Mouse (Mus musculus) limb, embryonic 14.5 days (tissue): ENCODE data around the gene Pxn. TPM values are rescaled to one million over a fixed set of nuclear protein-coding genes. Genes with fewer than 3 reads are reported as not detected.
A peak's percentile ranks its signal among the peaks of the same experiment; 100 is the strongest.
"Not testable (repeated sequence)": the region's sequence is repeated elsewhere in the genome, so short reads cannot be mapped to it uniquely, and the experiment has no call there.

Source experiments
- ATAC-seq: fragments of 200-750 bp; cut with Nextera tagmentation; 2 replicates; pipeline ENCODE4 v1.8.0; 2017; ENCODE audit warnings: low read depth, moderate number of reproducible peaks, moderate TSS enrichment; ENCODE audit not compliant: low FRiP score
- DNase-seq: peaks from one replicate; pipeline ENCODE4 v3.0.0-alpha.2; 2015; ENCODE audit warnings: low spot score
- H3K27ac ChIP-seq: fragments of 300-500 bp; sonication (generic); replicated peaks from 2 replicates; pipeline ENCODE4 v1.5.1; 2014; ENCODE audit warnings: low read depth, mild to moderate bottlenecking, low read length, moderate library complexity, mixed read lengths
- H3K27me3 ChIP-seq: fragments of 300-500 bp; sonication (generic); 2 replicates; pipeline ENCODE4 v1.6.1; 2014; ENCODE audit warnings: low read length, mixed read lengths; ENCODE audit not compliant: control insufficient read depth, insufficient read depth
- H3K36me3 ChIP-seq: fragments of 300-500 bp; sonication (generic); 2 replicates; pipeline ENCODE4 v1.6.1; 2014; ENCODE audit warnings: mild to moderate bottlenecking, low read length, moderate library complexity, mixed read lengths; ENCODE audit not compliant: control insufficient read depth, insufficient read depth
- H3K4me1 ChIP-seq: fragments of 300-500 bp; sonication (generic); 2 replicates; pipeline ENCODE4 v1.6.1; 2014; ENCODE audit warnings: antibody characterized with exemption, low read length, mixed read lengths; ENCODE audit not compliant: control insufficient read depth, insufficient read depth
- H3K4me2 ChIP-seq: fragments of 300-500 bp; sonication (generic); replicated peaks from 2 replicates; pipeline ENCODE4 v1.6.1; 2014; ENCODE audit warnings: low read depth, mild to moderate bottlenecking, low read length, moderate library complexity; ENCODE audit not compliant: severe bottlenecking
- H3K4me3 ChIP-seq: fragments of 300-500 bp; sonication (generic); replicated peaks from 2 replicates; pipeline ENCODE4 v1.5.1; 2014; ENCODE audit warnings: low read length
- H3K9ac ChIP-seq: fragments of 300-500 bp; sonication (generic); 2 replicates; pipeline ENCODE4 v1.6.1; 2014; ENCODE audit warnings: mild to moderate bottlenecking, low read depth, low read length, moderate library complexity; ENCODE audit not compliant: severe bottlenecking
- H3K9me3 ChIP-seq: fragments of 300-500 bp; sonication (generic); 2 replicates; pipeline ENCODE4 v1.6.1; 2016; ENCODE audit warnings: low read length; ENCODE audit not compliant: control insufficient read depth
- POLR2A ChIP-seq: fragments of 200-500 bp; IDR thresholded peaks from 2 replicates; pipeline ENCODE4 v1.8.0; 2012; ENCODE audit warnings: inconsistent platforms, mild to moderate bottlenecking, moderate library complexity, borderline replicate concordance; ENCODE audit not compliant: insufficient read depth, insufficient read length; ENCODE audit errors: extremely low read depth
- WGBS: fragments of 180-500 bp; shearing (Covaris S2); extraction: QIAGEN DNeasy Blood & Tissue Kit; methylation state at CpG from one replicate; pipeline ENCODE4 v1.1.7; 2014; 5-methylcytosine and 5-hydroxymethylcytosine counted together
- polyA plus RNA-seq, 2 experiments: library from polyadenylated mRNA; depleted of rRNA in 1 of 2; stranded (reverse) in 1 of 2; unstranded in 1 of 2; fragments of >200 nt; fragmentation: Nextera tagmentation in 1 of 2; extraction: Ambion mirVana in 1 of 2; gene quantifications; 2 replicates each; pipeline versions ENCODE4 v1.2.1 to v1.2.3; 2012 to 2014

Gene Pxn
- polyA plus RNA-seq, 2 experiments, result 25.0 to 119 TPM

GRCm38 (mm10) chr5:115569721-115570120, 63.2 kb downstream of the Pxn start:
- no peak overlapping the region for H3K27ac ChIP-seq
- ATAC-seq, result no peak

GRCm38 (mm10) chr5:115571086-115571485, 64.6 kb downstream of the Pxn start:
- Histone ChIP-seq H3K9me3 (no peaks in the 10 kb centered on the region), H3K9ac (no peak overlapping the region), H3K36me3 (peaks cover 53% of the 10 kb centered on the region), H3K4me3 (no peak overlapping the region), H3K4me2 (no peak overlapping the region), H3K27ac (no peak overlapping the region), H3K4me1 (peaks cover 5% of the 10 kb centered on the region; the same call in 1 of the 2 replicates), H3K27me3 (no peaks in the 10 kb centered on the region)
- TF ChIP-seq POLR2A, result no peak
- 92% methylated on average over 7 of the region's 7 CpGs for WGBS
- no peak for DNase-seq
- ATAC-seq, result no peak

More at GRCm38 (mm10) chr5:115569721-115570120, 63.2 kb downstream of the Pxn start:
- no peaks in the 10 kb centered on the region for H3K27me3 ChIP-seq
- H3K4me2 ChIP-seq, result no peak overlapping the region
- TF ChIP-seq POLR2A, result no peak
- no peak for DNase-seq
- peaks cover 41% of the 10 kb centered on the region for H3K36me3 ChIP-seq
- H3K9me3 ChIP-seq, result no peaks in the 10 kb centered on the region
- no peak overlapping the region for H3K9ac ChIP-seq
- peaks cover 7% of the 10 kb centered on the region; the same call in 1 of the 2 replicates for H3K4me1 ChIP-seq
- 78% methylated on average over 4 of the region's 4 CpGs for WGBS
- H3K4me3 ChIP-seq, result no peak overlapping the region

DNA sequence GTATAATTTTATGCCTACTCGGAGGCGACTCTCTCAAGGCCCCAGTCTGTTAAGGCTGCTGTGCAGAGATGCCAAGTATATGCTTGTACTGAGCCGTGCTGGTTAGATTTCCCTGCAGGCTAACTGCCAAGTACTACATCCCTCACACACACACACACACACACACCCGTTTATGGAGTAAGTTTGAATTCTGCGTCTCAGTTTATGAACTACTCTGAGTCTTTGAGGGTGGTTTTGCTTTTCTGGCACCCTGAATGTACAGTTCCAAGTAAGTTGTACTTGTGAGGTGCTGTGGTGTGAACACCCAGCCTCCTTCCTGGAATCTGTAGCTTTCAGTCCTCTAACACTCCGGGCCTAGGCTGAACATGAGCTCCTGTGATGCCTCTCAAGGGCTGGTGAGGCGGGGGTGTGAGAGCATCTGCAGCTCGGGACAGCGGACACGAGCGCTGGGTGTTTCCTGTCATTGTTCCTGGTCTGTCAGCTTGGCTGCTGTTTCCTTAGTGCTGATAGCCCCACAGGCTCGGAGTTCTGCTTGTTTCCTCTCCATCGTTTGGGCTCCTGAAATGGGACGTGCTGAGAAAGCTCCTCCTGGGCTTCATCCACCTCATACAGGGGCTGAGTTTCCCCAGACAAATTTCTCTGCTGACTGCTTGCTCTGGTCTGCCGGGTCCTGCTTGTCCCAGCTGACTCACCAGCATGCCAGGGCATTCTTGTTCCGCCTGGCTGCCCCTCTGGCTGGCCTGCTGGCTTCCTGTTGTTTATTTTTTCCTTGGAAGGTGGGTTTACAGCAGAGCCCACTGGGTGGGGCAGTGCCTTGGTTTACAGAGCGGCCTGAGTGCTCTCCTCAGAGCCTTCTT, 66.4 kb downstream of the Pxn start:
- no peak for TF ChIP-seq POLR2A
- H3K4me2 ChIP-seq, result no peak overlapping the region
- no peak overlapping the region for H3K9ac ChIP-seq
- peaks cover 69% of the 10 kb centered on the region for H3K36me3 ChIP-seq
- no peak overlapping the region for H3K4me3 ChIP-seq
- peak overlapping the region; percentile 52 for H3K27ac ChIP-seq
- no peaks in the 10 kb centered on the region for H3K9me3 ChIP-seq
- WGBS, result 66% methylated on average over 17 of the region's 17 CpGs
- DNase-seq (no peak), ATAC-seq (no peak)
- 0 out of 2 replicates have a peak, but pooled peaks cover 3% of the 10 kb centered on the region for H3K4me1 ChIP-seq
- H3K27me3 ChIP-seq, result no peaks in the 10 kb centered on the region

GRCm38 (mm10) chr5:115574992-115575391, 68.5 kb downstream of the Pxn start:
- Histone ChIP-seq H3K4me3 (no peak overlapping the region), H3K9ac (no peak overlapping the region), H3K27me3 (no peaks in the 10 kb centered on the region), H3K36me3 (peaks cover 87% of the 10 kb centered on the region), H3K4me1 (0 out of 2 replicates have a peak, but pooled peaks cover 3% of the 10 kb centered on the region), H3K9me3 (no peaks in the 10 kb centered on the region), H3K4me2 (no peak overlapping the region), H3K27ac (no peak overlapping the region)
- ATAC-seq (no peak), DNase-seq (no peak)
- WGBS, result 82% methylated on average over 8 of the region's 8 CpGs
- TF ChIP-seq POLR2A, result no peak

- ATAC-seq, result not testable (repeated sequence)
Observed at GRCm38 (mm10) chr5:115577686-115578085, 71.2 kb downstream of the Pxn start.

More at GRCm38 (mm10) chr5:115577686-115578085, 71.2 kb downstream of the Pxn start:
- not testable (repeated sequence) for H3K4me1 ChIP-seq, H3K4me2 ChIP-seq, H3K27ac ChIP-seq, H3K9ac ChIP-seq, DNase-seq, H3K9me3 ChIP-seq, H3K27me3 ChIP-seq, H3K4me3 ChIP-seq
- H3K36me3 ChIP-seq, result peaks cover 95% of the 10 kb centered on the region
- 93% methylated on average over 4 of the region's 4 CpGs for WGBS
